Mouse (Mus musculus) effector memory CD4-positive, alpha-beta T cell, adult 5 months (primary cell): ENCODE measurements around the gene 1700018F24Rik. TPM values are rescaled to one million over a fixed set of nuclear protein-coding genes. Genes with fewer than 3 reads are reported as not detected.

Experiments
- polyA plus RNA-seq: library from polyadenylated mRNA; unstranded; fragments of 100-300 nt; shearing (Covaris generic); gene quantifications from one replicate; pipeline ENCODE4 v1.2.1, GENCODE M21; 2017

Gene 1700018F24Rik
- not detected for polyA plus RNA-seq

GRCm38 (mm10) chr5:145042690-145043089 lies at the start of gene 1700018F24Rik:
TSS of gene 1700018F24Rik (plus strand) at chr5:145042990.

GRCm38 (mm10) chr5:145032391-145032790 lies 10.4 kb upstream of the 1700018F24Rik start, which contains the start of gene Gm4871:
TSS of gene Gm4871 (minus strand) at chr5:145032754.

DNA sequence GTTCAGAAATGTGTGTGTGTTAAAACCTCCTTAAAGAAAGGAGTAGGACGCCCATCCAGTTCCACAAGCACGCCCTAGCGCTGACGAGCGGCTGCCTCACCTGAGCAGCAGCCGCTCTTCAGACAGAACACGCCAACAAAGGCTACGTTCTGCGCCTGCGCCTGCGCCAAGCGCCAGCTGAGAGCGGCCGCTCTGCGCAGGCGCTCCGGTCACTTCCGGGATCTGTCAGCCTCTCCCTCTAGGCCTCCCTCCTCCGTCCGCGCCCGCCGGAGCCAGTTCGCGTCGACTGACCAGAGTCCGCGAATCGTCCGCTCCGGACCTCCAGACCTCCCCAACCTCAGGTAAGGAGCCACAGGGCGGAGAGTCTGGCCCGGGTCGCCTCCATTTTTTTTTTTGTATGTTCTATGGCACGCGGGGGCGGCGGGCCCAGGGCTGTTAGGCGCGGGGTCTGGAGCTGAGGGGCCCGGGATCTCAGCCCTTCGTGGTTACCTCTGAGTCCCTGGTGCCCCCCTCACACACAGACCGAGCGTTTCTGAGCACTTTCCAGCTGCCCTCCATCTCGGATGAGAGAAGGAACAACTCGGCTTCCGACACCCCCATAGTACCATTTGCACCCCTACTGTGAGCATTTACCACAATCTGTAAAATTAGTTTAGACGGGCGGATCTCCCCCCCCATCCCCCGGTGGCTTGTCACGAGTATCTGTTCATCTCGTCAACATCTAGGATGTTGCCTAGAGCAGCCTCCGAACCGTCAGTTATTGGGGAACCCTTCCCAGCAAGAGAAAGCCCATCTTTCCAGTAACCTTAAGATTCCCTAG lies 41.1 kb downstream of the 1700018F24Rik start, which contains the start of the genes Arpc1a and Kpna7:
Gene Arpc1a, plus strand, starts transcription at position 199 of the 820 bp plus-strand sequence.
Gene Kpna7, minus strand, starts transcription at position 399 of the 820 bp plus-strand sequence.

Other genes with a start within 250 kb of the 1700018F24Rik start
- 37.6 TPM for gene Smurf1, start 77.1 kb upstream of the 1700018F24Rik start, polyA plus RNA-seq
- not detected for gene Gm4871, start 10.2 kb upstream of the 1700018F24Rik start, polyA plus RNA-seq
- 71.9 TPM for gene Arpc1a, start 40.8 kb downstream of the 1700018F24Rik start, polyA plus RNA-seq
- gene Kpna7, start 41.0 kb downstream of the 1700018F24Rik start, polyA plus RNA-seq = not detected
- gene Arpc1b, start 71.2 kb downstream of the 1700018F24Rik start, polyA plus RNA-seq = 1,118 TPM
- 36.0 TPM for gene Pdap1, start 97.2 kb downstream of the 1700018F24Rik start, polyA plus RNA-seq
- gene Bud31, start 97.4 kb downstream of the 1700018F24Rik start, polyA plus RNA-seq = 215 TPM
- 13.6 TPM for gene Ptcd1, start 124.1 kb downstream of the 1700018F24Rik start, polyA plus RNA-seq
- gene Cpsf4, start 124.2 kb downstream of the 1700018F24Rik start, polyA plus RNA-seq = 29.3 TPM
- 234 TPM for gene Atp5j2, start 149.1 kb downstream of the 1700018F24Rik start, polyA plus RNA-seq
- gene Zkscan14, start 158.9 kb downstream of the 1700018F24Rik start, polyA plus RNA-seq = 36.1 TPM
- 3.8 TPM for gene Zkscan5, start 161.6 kb downstream of the 1700018F24Rik start, polyA plus RNA-seq
- gene Zfp655, start 188.7 kb downstream of the 1700018F24Rik start, polyA plus RNA-seq = 75.0 TPM
- 1.3 TPM for gene Zscan25, start 237.5 kb downstream of the 1700018F24Rik start, polyA plus RNA-seq